Mouse (Mus musculus) layer of hippocampus, postnatal 25 days (tissue): ENCODE measurements at regions not wholly inside any gene's neighbourhood (a gene's known extent, or its start where the extent isn't known, plus 50 kb on each side); places are given as distances from the start of the nearest gene placed in this dataset.

Experiments used
- DNase-seq, 2 experiments: peaks; one replicate each; pipeline ENCODE4 v3.0.0; 2022; ENCODE audit warnings: mixed read lengths in 2 of 2, low spot score in 1 of 2; ENCODE audit errors: extremely low spot score in 1 of 2

- DNase-seq, result no peak
Measured at GRCm38 (mm10) chr5:91456924-91457323, 54.1 kb upstream of the Btc start.

- DNase-seq, result peak in 1 of 2 experiments; percentile 28
Measured at GRCm38 (mm10) chr5:91464876-91465508, 52.4 kb upstream of the Parm1 start.
